Mouse (Mus musculus) bone marrow, adult 2 months (tissue): ENCODE results near the gene Prelp.
"Not testable (repeated sequence)": the region's sequence is repeated elsewhere in the genome, so short reads cannot be mapped to it uniquely, and the experiment has no call there.

Source experiments
- CTCF ChIP-seq: fragments of 200-500 bp; IDR thresholded peaks from 2 replicates; pipeline ENCODE4 v1.5.1; 2011; ENCODE audit warnings: low read length, control low read depth; ENCODE audit not compliant: control insufficient read depth, insufficient read depth
- POLR2A ChIP-seq: fragments of 200-500 bp; IDR thresholded peaks from 2 replicates; pipeline ENCODE4 v1.6.1; 2011; ENCODE audit warnings: low read depth, mild to moderate bottlenecking, control low read depth, low read length, borderline replicate concordance; ENCODE audit not compliant: control insufficient read depth

DNA sequence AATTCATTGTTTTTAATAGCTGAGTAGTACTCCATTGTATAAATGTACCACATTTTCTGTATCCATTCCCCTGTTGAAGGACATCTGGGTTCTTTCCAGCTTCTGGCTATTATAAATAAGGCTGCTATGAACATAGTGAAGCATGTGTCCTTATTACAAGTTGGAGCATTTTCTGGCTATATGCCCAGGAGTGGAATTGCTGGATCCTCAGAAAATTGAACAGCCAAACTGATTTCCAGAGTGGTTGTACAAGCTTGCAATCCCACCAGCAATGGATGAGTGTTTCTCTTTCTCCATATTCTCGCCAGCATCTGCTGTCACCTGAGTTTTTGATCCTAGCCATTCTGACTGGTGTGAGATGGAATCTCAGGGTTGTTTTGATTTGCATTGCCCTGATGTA is 42.4 kb upstream of the Prelp start:
- TF ChIP-seq CTCF, POLR2A: not testable (repeated sequence)
